Mouse (Mus musculus): ENCODE measurements around the gene Josd1.
A peak's percentile ranks its signal among the peaks of the same experiment; 100 is the strongest.

The Josd1 gene

DNA sequence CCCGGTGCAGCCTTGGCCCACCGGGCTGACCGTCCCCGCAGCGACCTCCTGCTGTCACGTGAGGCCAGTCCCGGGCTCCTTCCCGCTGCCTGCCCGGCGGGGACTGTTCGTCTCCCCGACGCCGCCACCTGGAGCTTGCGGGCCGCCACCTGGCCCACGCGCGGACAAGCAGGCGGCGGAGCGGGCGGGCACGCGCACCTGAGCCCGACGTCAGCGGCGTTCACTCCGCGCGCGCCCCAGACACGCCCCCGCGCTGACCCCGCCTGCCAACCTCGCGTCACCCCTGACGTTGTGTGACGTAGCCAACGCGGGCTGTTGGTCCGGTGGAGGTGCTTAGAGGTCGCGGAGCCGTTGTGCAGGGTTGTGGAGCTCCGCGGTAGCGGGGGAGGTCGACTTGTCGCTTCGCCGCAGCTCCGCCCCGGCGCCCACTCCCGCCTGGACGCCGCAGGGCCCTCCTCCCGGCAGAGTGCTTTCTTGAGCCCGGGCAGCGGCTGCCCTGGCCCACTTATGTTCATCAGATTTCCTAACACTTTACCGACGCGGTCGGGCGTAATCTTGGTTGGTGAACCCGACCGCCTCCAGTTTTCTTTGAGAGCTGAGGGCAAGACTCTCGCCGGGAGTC, at the start of gene Josd1:
Gene Josd1 (minus strand): TSS at position 274 of the 622 bp plus-strand sequence.
- peak; percentile 98 for DNase-seq

- DNase-seq = no peak
Observed at GRCm38 (mm10) chr15:79734311-79734710, 46.6 kb upstream of the Josd1 start.

- DNase-seq = no peak
Observed at GRCm38 (mm10) chr15:79733640-79734039, 45.9 kb upstream of the Josd1 start.

GRCm38 (mm10) chr15:79733192-79733591, 45.5 kb upstream of the Josd1 start:
- no peak for DNase-seq

GRCm38 (mm10) chr15:79731554-79731953, 43.8 kb upstream of the Josd1 start:
- DNase-seq = no peak

DNA sequence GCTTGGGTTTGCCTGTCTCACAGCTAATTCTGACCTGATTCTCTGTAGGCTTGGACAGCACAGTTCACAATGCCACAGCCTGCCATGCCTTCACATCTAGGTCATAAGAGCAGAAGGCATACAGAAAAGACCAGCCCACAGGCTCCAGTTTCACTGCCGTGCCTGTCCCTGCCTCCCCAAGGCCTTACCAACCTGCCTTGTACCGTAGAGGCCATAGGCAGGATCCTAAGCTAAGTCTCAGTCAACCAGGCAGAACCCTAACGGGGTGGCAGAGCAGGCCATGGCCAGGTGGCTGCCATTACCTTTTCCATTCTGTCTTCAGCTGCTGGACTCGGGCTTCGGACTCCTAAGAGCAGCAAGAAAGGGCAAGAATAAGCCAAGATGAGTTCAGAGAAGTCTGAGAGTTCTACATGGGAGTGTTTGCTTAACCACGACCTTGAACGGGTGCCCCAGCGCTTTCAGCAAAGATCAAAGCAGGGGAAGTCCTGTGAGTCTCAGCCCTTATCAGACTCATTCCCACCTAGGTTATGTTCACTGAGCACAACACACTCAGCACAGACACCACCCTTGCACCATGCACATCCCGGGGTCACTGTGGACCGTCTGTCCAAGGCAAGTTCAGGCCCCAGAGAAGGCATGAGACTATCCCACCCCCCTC, 41.1 kb upstream of the Josd1 start:
- no peak for DNase-seq

DNA sequence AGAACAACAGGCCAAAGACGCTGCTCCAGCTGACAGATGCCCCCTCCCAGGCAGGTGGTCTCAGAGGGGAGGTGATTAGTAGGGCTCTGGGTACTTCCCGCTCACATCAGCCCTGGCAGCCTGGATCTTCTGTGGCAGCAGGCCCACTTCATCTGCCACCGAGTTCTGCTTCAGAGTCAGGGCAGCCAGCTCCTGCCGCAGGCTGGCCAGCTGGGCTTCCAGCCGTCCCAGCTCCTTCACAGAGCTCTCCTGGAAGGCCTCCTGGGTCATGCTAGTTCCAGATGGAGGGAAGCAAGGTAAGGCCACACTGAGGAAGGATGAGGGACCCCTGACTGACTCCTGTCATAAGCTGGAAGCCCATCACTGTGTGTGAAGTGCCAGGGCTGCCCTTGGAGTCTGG, 40.6 kb upstream of the Josd1 start:
- DNase-seq = peak; percentile 61

GRCm38 (mm10) chr15:79727840-79728239, 40.1 kb upstream of the Josd1 start:
- no peak for DNase-seq

GRCm38 (mm10) chr15:79725190-79725789, 37.6 kb upstream of the Josd1 start:
- DNase-seq = no peak

GRCm38 (mm10) chr15:79723439-79723838, 35.7 kb upstream of the Josd1 start:
- DNase-seq = no peak

GRCm38 (mm10) chr15:79720796-79721195, 33.1 kb upstream of the Josd1 start:
- DNase-seq = no peak

- no peak for DNase-seq
Observed at GRCm38 (mm10) chr15:79720267-79720666, 32.5 kb upstream of the Josd1 start.

DNA sequence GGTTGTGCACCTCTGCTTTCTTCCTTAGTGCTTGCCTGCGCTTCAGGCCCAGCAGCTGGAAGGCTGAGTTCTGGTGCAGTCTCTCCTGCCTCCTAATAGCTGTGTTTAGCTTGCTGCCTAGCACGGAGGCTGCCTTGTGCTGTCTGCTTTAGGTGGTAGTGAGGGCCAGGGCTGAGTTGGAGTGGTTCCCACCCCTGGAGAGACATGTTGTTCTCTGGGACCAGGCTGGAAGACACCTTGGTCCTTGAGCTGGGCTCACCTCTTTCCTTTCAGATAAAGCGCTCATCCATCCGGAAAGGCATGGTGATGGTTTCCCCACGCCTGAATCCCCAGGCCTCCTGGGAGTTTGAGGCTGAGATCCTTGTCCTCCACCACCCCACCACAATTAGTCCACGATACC, 29.0 kb upstream of the Josd1 start:
- peak; percentile 77 for DNase-seq

GRCm38 (mm10) chr15:79715646-79716045, 27.9 kb upstream of the Josd1 start:
- peak; percentile 80 for DNase-seq

GRCm38 (mm10) chr15:79708229-79708822, 20.6 kb upstream of the Josd1 start:
- DNase-seq = no peak

GRCm38 (mm10) chr15:79706603-79707214, 19.0 kb upstream of the Josd1 start:
- DNase-seq = no peak

- no peak for DNase-seq
Observed at GRCm38 (mm10) chr15:79697558-79698187, 10.0 kb upstream of the Josd1 start.

- peak; percentile 74 for DNase-seq
Observed at GRCm38 (mm10) chr15:79697011-79697410, 9.3 kb upstream of the Josd1 start.

GRCm38 (mm10) chr15:79696508-79696907, 8.8 kb upstream of the Josd1 start:
- DNase-seq = no peak

- DNase-seq = no peak
Observed at GRCm38 (mm10) chr15:79695516-79695915, 7.8 kb upstream of the Josd1 start.

- DNase-seq = no peak
Observed at GRCm38 (mm10) chr15:79694512-79694911, 6.8 kb upstream of the Josd1 start.

DNA sequence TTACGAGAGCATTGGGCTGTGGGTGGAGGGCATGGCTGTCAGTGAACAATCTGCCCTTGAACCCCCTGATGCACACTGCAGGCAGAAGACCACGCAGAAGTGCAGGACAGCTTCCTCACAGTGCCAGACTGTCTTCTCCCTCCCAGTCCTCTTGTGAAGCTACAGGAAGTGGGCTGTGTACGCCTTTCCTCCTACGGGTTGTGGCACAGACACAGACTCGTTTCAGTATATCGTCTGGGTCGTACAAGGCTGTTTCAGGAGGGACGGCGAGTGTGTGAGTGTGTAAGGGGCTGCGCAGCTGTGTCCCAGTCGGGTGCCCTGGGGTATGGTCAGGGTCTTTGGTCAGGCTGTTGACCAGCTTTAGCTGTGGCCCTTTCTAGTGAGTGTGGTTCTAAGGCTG, 6.0 kb upstream of the Josd1 start:
- no peak for DNase-seq

DNA sequence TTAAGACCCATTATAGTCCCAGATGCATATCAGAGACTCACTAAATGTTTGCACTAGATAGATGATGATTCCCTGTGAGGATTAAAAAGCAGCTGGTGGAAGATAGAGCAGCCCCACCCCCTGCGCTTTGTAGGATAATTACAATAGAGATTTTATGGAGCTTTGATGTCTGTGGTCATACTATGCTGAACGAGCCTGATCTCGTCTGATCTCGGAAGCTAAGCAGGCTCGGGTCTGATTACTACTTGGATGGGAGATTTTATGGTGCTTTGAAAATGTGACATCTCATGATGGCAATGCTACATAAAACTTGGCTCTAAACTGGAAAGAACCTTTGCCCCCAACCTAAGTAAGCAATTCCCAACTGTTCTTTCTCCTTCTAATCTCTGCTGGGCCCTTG, 4.6 kb upstream of the Josd1 start:
- peak; percentile 28 for DNase-seq

All from cerebellum, adult 9-11 months (tissue).